Mouse (Mus musculus) yolk sac, embryonic 10.5 days (tissue): ENCODE data around the gene Appbp2.

Experiments
- DNase-seq: peaks from one replicate; pipeline ENCODE4 v3.0.0-alpha.2; 2017; ENCODE audit warnings: low spot score

The Appbp2 gene

GRCm38 (mm10) chr11:85157301-85157700 lies 77.6 kb downstream of the Appbp2 start:
- DNase-seq = no peak

GRCm38 (mm10) chr11:85152256-85152930 lies 82.5 kb downstream of the Appbp2 start:
- DNase-seq = no peak

- peak; percentile 100 for DNase-seq
Measured at GRCm38 (mm10) chr11:85139581-85140540, 95.1 kb downstream of the Appbp2 start, which contains the start of gene Usp32. TSS of gene Usp32 (minus strand) at chr11:85140161.

- DNase-seq = peak; percentile 12
Measured at GRCm38 (mm10) chr11:85138776-85139474, 96.0 kb downstream of the Appbp2 start.
